Mouse (Mus musculus): ENCODE measurements around the gene Tppp2. TPM values are rescaled to one million over a fixed set of nuclear protein-coding genes. Genes with fewer than 3 reads are reported as not detected.

The Tppp2 gene
- not detected in 2 replicates for polyA plus RNA-seq (2021; fragmentation: Nextera tagmentation)
- long read RNA-seq, experiment 1 = 0 reads
- long read RNA-seq, experiment 2 = 0 reads

DNA sequence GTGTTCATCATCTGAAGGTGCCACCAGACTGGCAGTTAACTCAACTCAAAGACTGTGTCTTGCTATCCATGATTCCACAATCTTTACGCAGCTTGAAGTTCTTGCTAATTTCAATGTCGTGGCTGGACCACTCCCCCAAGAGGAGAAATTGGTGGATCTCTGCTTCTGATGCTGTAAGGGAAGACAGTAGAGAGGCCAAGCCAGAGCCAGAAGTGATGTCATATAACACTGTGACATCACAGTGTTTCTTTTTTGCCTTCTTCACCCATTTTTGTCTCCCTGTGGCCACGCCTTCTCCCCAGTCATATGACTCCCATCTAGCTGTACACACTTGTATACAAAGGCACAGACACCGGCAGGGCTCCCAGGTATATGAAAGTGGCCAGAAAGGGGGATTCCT is at the start of gene Tppp2:
TSS of gene Tppp2 (plus strand) at position 301 of the 400 bp plus-strand sequence.

DNA sequence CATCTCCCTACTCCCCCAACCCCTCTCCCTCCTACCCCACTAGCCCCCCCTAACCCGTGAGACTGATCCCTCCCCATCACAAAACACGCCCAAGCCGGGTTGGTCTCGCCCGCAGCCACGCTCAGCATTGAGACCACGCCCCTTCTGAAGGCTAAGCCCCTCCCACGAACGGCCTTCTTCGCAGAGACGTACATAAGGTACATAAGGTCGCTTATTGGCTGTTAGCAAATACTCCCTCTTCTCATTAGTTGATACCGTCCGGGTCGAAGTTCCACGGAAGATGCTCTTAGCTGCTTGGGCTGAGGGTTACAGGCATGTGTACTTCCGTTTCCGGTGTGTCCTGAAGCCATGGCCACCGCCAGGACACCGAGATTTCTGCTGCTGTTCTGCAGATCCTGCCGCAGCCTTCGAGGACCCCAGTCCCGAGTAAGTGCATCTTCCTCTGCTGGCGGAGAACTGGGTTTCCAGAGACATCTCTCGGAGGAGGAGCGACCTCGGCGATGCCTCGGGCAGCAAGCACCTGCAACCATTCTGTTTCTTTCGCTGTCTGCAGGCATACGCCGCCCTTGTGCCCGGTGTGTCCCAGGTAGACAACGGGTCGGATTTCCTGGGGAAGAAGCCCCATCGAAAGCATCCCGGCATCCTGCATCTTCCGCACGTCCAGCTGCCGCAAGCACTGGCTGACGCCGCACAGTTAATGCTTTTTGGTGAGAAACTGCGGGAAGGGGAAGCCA is 33.5 kb upstream of the Tppp2 start, which contains the start of gene Mettl17:
TSS of gene Mettl17 (plus strand) at position 245 of the 734 bp plus-strand sequence.

DNA sequence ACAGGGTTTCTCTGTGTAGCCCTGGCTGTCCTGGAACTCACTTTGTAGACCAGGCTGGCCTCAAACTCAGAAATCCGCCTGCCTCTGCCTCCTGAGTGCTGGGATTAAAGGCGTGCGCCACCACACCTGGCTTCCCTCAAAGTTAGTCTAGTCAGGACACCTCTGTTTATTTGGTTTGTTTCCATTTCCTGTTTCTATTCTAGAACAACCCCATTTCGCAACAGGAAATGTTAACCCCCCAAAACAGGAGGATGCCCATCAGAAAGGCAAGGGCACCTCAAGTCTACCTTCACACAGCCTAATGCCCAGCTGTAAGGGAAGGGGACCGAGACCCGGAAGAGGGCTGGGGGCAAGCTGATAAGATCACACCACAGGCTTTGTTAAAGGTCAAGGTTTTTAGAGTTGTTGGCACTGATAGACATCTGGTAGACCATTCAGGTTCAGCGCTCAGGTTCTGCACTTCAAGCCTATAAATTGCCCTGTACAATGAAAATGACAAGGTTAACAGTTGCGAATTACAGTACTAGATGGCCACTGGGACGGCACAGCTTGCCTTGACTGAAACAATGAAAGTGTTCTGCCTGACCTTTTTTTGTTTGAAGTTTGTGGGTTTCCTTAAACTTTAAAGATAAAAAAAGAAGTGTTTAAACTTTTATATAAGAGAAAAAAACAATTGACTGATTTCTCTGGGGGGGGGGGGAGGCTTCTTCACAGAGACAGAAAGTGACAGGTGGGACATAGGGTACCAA is 25.9 kb upstream of the Tppp2 start, which contains the start of gene Slc39a2:
TSS of gene Slc39a2 (plus strand) at position 699 of the 749 bp plus-strand sequence.

DNA sequence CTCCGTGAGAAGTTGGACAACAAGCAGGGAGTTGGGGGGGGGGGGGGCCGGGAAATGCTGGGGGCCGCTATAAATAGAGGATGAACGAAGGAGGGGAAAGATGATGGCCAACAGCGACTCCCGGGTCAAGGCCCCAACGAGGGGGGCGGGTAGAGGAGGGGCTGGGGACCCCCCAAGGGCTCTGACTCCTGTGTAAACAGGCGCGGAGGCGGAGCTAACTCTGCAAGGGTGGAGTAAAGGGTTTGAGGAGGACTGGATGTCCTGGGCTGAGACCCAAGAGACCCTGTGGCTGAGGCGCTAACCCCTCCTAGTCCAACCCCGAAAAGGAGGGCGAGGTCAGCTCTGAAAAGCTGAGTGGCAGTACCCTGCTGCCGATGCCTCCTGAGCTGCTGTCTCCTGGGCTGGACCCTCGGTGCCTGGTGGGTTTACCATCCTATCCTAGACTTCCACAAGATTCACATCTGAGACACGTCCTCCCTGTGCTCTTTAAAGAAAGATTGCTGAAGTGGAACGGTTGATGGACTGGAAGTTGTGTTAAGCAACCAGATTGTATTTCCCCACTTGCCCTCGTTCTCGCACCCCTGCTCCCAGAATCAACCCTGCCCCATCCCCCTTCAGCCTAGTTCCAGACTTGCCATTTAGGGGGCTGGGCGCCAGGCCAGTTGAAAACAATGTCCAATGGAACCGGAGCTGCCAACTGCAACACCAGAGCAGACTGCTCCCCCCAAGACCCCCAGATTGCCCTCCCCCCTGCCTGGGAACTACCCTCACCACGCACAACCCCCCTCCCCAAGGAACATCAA is 4.1 kb upstream of the Tppp2 start, which contains the start of gene Ndrg2:
TSS of gene Ndrg2 (minus strand) at position 199 of the 803 bp plus-strand sequence.

DNA sequence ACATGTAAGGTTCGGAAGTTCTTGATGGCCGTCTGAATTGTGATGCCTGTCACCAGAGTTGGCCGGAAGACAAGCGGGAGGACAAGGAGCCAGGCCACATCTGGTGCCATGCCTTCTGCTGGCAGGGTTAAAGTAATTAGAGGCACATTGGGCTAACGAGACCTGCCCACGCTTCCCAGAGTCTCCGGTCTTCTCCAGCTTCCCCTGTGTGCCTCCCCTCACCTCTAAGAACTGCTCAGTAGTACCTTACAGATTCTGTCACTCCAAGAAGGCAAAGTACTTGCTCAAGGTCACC is 4.3 kb downstream of the Tppp2 start, which contains the start of gene Rnase13:
TSS of gene Rnase13 (minus strand) at position 203 of the 295 bp plus-strand sequence.

Other genes starting within 250 kb of the Tppp2 start
- not detected in 2 replicates for gene Gm17079, start 223.0 kb upstream of the Tppp2 start, polyA plus RNA-seq (2021; fragmentation: Nextera tagmentation)
- gene Gm5800, start 201.2 kb upstream of the Tppp2 start, polyA plus RNA-seq (2021; fragmentation: Nextera tagmentation) = not detected in 2 replicates
- gene Ang4, start 144.8 kb upstream of the Tppp2 start, polyA plus RNA-seq (2021; fragmentation: Nextera tagmentation) = not detected in 2 replicates
- not detected in 2 replicates for gene AY358078, start 118.4 kb upstream of the Tppp2 start, polyA plus RNA-seq (2021; fragmentation: Nextera tagmentation)
- gene Ear6, start 64.7 kb upstream of the Tppp2 start, polyA plus RNA-seq (2021; fragmentation: Nextera tagmentation) = not detected in 2 replicates
- gene Mettl17, start 33.6 kb upstream of the Tppp2 start, polyA plus RNA-seq (2021; fragmentation: Nextera tagmentation) = 11.6 and 23.7 TPM in 2 replicates
- 0.20 and 0.21 TPM in 2 replicates for gene Slc39a2, start 25.5 kb upstream of the Tppp2 start, polyA plus RNA-seq (2021; fragmentation: Nextera tagmentation)
- gene Ndrg2, start 4.3 kb upstream of the Tppp2 start, polyA plus RNA-seq (2021; fragmentation: Nextera tagmentation) = 801 and 919 TPM in 2 replicates
- gene Rnase13, start 4.3 kb downstream of the Tppp2 start, polyA plus RNA-seq (2021; fragmentation: Nextera tagmentation) = 0.10 TPM in 1 of 2 replicates, not detected in the other
- 21.2 and 21.3 TPM in 2 replicates for gene Arhgef40, start 66.3 kb downstream of the Tppp2 start, polyA plus RNA-seq (2021; fragmentation: Nextera tagmentation)
- 0.09 TPM in 1 of 2 replicates, not detected in the other for gene Tmem253, start 97.2 kb downstream of the Tppp2 start, polyA plus RNA-seq (2021; fragmentation: Nextera tagmentation)
- 5.8 and 8.6 TPM in 2 replicates for gene Zfp219, start 102.3 kb downstream of the Tppp2 start, polyA plus RNA-seq (2021; fragmentation: Nextera tagmentation)
- not detected in 2 replicates for gene Olfr221, start 124.0 kb downstream of the Tppp2 start, polyA plus RNA-seq (2021; fragmentation: Nextera tagmentation)
- 110 and 146 TPM in 2 replicates for gene Hnrnpc, start 185.6 kb downstream of the Tppp2 start, polyA plus RNA-seq (2021; fragmentation: Nextera tagmentation)
- 71.6 and 108 TPM in 2 replicates for gene Rpgrip1, start 192.3 kb downstream of the Tppp2 start, polyA plus RNA-seq (2021; fragmentation: Nextera tagmentation)

Data from left cerebral cortex, adult 6 months (tissue).